Mouse (Mus musculus): ENCODE data around the gene Olfr1002. TPM values are rescaled to one million over a fixed set of nuclear protein-coding genes. Genes with fewer than 3 reads are reported as not detected.
"Not testable (repeated sequence)": the region's sequence is repeated elsewhere in the genome, so short reads cannot be mapped to it uniquely, and the experiment has no call there.

Olfr1002 gene
- polyA plus RNA-seq (2014; fragmentation: Nextera tagmentation; extraction: Ambion mirVana), result not detected in 2 replicates

GRCm38 (mm10) chr2:85650604-85651003 lies at the start of gene Olfr1002:
Gene Olfr1002 (minus strand): TSS chr2:85650704.
- WGBS, result 81% methylated on average over 1 of the region's 1 CpGs
- ATAC-seq (ENCODE audit: insufficient number of reproducible peaks, insufficient read depth, low FRiP score, low read depth), result no peak
- H3K4me2 ChIP-seq (ENCODE audit: low read length), result no peak within 1 kb of the TSS
- H3K27me3 ChIP-seq (ENCODE audit: control insufficient read depth, insufficient read depth, low read length), result no peaks in the 10 kb centered on the region
- no peak within 1 kb of the TSS for H3K9ac ChIP-seq (ENCODE audit: low read length)
- H3K4me1 ChIP-seq (ENCODE audit: control insufficient read depth in 2 of 2, insufficient read depth in 2 of 2, low read length in 2 of 2), result no peaks in the 10 kb centered on the region
- no peaks in the 10 kb centered on the region for H3K36me3 ChIP-seq (ENCODE audit: control insufficient read depth, insufficient read depth, low read length)
- no peak within 1 kb of the TSS for H3K4me3 ChIP-seq (ENCODE audit: control insufficient read depth in 1 of 2, insufficient read depth in 1 of 2, low read depth in 1 of 2, low read length in 2 of 2)
- H3K27ac ChIP-seq (replicated peaks in 1 of 2; ENCODE audit: control insufficient read depth in 1 of 2, insufficient read depth in 1 of 2, low read depth in 2 of 2, low read length in 2 of 2), result no peak within 1 kb of the TSS
- H3K9me3 ChIP-seq (ENCODE audit: control insufficient read depth, low read length), result no peaks in the 10 kb centered on the region

- no peak for ATAC-seq (ENCODE audit: insufficient number of reproducible peaks, insufficient read depth, low FRiP score, low read depth)
- H3K27ac ChIP-seq (replicated peaks in 1 of 2; ENCODE audit: control insufficient read depth in 1 of 2, insufficient read depth in 1 of 2, low read depth in 2 of 2, low read length in 2 of 2), result no peak within 1 kb of the TSS
- no peaks in the 10 kb centered on the region for H3K4me1 ChIP-seq (ENCODE audit: control insufficient read depth in 2 of 2, insufficient read depth in 2 of 2, low read length in 2 of 2)
- no peak within 1 kb of the TSS for H3K9ac ChIP-seq (ENCODE audit: low read length)
- H3K36me3 ChIP-seq (ENCODE audit: control insufficient read depth, insufficient read depth, low read length), result no peaks in the 10 kb centered on the region
- no peak within 1 kb of the TSS for H3K4me2 ChIP-seq (ENCODE audit: low read length)
- no peak within 1 kb of the TSS for H3K4me3 ChIP-seq (ENCODE audit: control insufficient read depth in 1 of 2, insufficient read depth in 1 of 2, low read depth in 1 of 2, low read length in 2 of 2)
- no peaks in the 10 kb centered on the region for H3K27me3 ChIP-seq (ENCODE audit: control insufficient read depth, insufficient read depth, low read length)
- 0 out of 2 replicates have a peak, but pooled peaks cover 2% of the 10 kb centered on the region for H3K9me3 ChIP-seq (ENCODE audit: control insufficient read depth, low read length)
These were observed 38.6 kb upstream of the Olfr1002 start, which contains the start of gene Olfr1008 for GRCm38 (mm10) chr2:85689131-85689530. Gene Olfr1008 (plus strand): TSS chr2:85689431.

DNA sequence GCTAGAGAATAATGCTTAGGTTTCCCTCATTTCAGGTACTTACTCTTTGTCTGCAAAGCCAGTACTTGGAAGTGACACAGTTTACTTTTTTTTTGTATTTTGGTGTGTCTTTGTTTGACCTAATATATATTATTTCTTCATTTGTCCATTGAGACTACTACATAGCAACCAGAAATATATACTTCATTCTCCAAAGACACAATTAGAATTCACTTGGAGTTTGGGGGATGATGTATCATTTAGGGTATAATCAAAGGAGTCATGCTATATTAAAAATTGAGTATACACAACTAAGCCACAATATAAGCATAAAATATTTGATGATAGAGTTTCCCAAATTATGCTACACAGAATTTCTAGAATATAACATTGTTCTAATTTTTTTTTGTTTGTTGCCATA lies 28.2 kb upstream of the Olfr1002 start, which contains the start of gene Olfr1006:
Gene Olfr1006 (minus strand): TSS at position 101 of the 400 bp plus-strand sequence.
- no peaks in the 10 kb centered on the region for H3K9me3 ChIP-seq (ENCODE audit: control insufficient read depth, low read length)
- H3K27ac ChIP-seq (replicated peaks in 1 of 2; ENCODE audit: control insufficient read depth in 1 of 2, insufficient read depth in 1 of 2, low read depth in 2 of 2, low read length in 2 of 2), result no peak within 1 kb of the TSS
- H3K36me3 ChIP-seq (ENCODE audit: control insufficient read depth, insufficient read depth, low read length), result no peaks in the 10 kb centered on the region
- H3K27me3 ChIP-seq (ENCODE audit: control insufficient read depth, insufficient read depth, low read length), result no peaks in the 10 kb centered on the region
- H3K4me1 ChIP-seq (ENCODE audit: control insufficient read depth in 2 of 2, insufficient read depth in 2 of 2, low read length in 2 of 2), result no peaks in the 10 kb centered on the region
- no peak within 1 kb of the TSS for H3K9ac ChIP-seq (ENCODE audit: low read length)
- no peak within 1 kb of the TSS for H3K4me3 ChIP-seq (ENCODE audit: control insufficient read depth in 1 of 2, insufficient read depth in 1 of 2, low read depth in 1 of 2, low read length in 2 of 2)
- ATAC-seq (ENCODE audit: insufficient number of reproducible peaks, insufficient read depth, low FRiP score, low read depth), result no peak
- no peak within 1 kb of the TSS for H3K4me2 ChIP-seq (ENCODE audit: low read length)

DNA sequence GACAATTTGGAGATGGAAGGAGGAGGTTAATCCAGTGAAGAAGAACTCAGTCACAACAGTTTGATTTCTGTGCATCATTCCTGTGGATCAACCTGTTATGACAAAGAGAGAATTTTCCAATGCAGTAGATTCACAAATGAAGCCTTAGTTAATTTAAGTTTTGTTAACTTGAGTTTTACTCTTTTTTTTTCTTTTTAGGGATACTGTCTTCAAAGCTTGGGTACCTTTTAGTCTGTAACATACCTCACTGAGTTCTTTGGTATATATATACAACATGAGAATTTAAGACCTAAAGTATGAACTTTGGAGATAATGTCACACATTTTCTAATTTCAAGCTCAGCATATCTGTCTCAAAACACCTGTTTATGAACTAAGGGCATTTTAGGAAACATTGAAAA lies 13.9 kb upstream of the Olfr1002 start, which contains the start of gene Olfr154:
Gene Olfr154 (minus strand): TSS at position 101 of the 400 bp plus-strand sequence.
- H3K4me2 ChIP-seq (ENCODE audit: low read length); H3K4me1 ChIP-seq (ENCODE audit: control insufficient read depth in 2 of 2, insufficient read depth in 2 of 2, low read length in 2 of 2); H3K9ac ChIP-seq (ENCODE audit: low read length); ATAC-seq (ENCODE audit: insufficient number of reproducible peaks, insufficient read depth, low FRiP score, low read depth); H3K9me3 ChIP-seq (ENCODE audit: control insufficient read depth, low read length); H3K36me3 ChIP-seq (ENCODE audit: control insufficient read depth, insufficient read depth, low read length); H3K27me3 ChIP-seq (ENCODE audit: control insufficient read depth, insufficient read depth, low read length); H3K27ac ChIP-seq (replicated peaks in 1 of 2; ENCODE audit: control insufficient read depth in 1 of 2, insufficient read depth in 1 of 2, low read depth in 2 of 2, low read length in 2 of 2); H3K4me3 ChIP-seq (ENCODE audit: control insufficient read depth in 1 of 2, insufficient read depth in 1 of 2, low read depth in 1 of 2, low read length in 2 of 2): not testable (repeated sequence)

DNA sequence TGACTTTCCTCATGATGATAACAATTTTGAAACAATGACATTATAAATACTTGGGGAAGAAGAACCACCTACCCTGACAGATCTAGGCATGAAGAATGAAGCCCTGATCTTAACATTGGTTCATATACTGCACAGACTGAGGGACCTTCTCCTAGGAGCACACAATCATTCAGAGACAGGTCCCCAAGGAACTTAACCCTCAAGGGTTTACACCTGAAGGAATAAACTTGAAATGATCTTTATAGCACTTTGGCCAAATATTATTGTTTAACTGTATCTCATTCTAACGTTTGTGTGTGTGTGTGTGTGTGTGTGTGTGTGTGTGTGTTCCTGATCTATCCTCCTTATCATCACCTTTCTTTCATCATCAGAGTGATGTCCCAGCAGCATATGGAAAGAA lies 38.7 kb downstream of the Olfr1002 start, which contains the start of gene Olfr1000:
Gene Olfr1000 (minus strand): TSS at position 101 of the 400 bp plus-strand sequence.
- Histone ChIP-seq H3K9me3 (ENCODE audit: control insufficient read depth, low read length) (no peaks in the 10 kb centered on the region), H3K36me3 (ENCODE audit: control insufficient read depth, insufficient read depth, low read length) (no peaks in the 10 kb centered on the region), H3K4me1 (ENCODE audit: control insufficient read depth in 2 of 2, insufficient read depth in 2 of 2, low read length in 2 of 2) (no peaks in the 10 kb centered on the region), H3K9ac (ENCODE audit: low read length) (no peak within 1 kb of the TSS), H3K4me2 (ENCODE audit: low read length) (no peak within 1 kb of the TSS), H3K27me3 (ENCODE audit: control insufficient read depth, insufficient read depth, low read length) (no peaks in the 10 kb centered on the region), H3K27ac (replicated peaks in 1 of 2; ENCODE audit: control insufficient read depth in 1 of 2, insufficient read depth in 1 of 2, low read depth in 2 of 2, low read length in 2 of 2) (no peak within 1 kb of the TSS), H3K4me3 (ENCODE audit: control insufficient read depth in 1 of 2, insufficient read depth in 1 of 2, low read depth in 1 of 2, low read length in 2 of 2) (no peak within 1 kb of the TSS)
- 38% methylated on average over 1 of the region's 1 CpGs for WGBS
- ATAC-seq (ENCODE audit: insufficient number of reproducible peaks, insufficient read depth, low FRiP score, low read depth), result no peak

Other genes starting within 250 kb of the Olfr1002 start
- gene Olfr992, start 241.2 kb downstream of the Olfr1002 start, polyA plus RNA-seq (2014; fragmentation: Nextera tagmentation; extraction: Ambion mirVana), result not detected in 2 replicates
- gene Olfr993, start 235.8 kb downstream of the Olfr1002 start, polyA plus RNA-seq (2014; fragmentation: Nextera tagmentation; extraction: Ambion mirVana), result not detected in 2 replicates
- not detected in 2 replicates for gene Olfr994, start 214.3 kb downstream of the Olfr1002 start, polyA plus RNA-seq (2014; fragmentation: Nextera tagmentation; extraction: Ambion mirVana)
- gene Olfr995, start 207.1 kb downstream of the Olfr1002 start, polyA plus RNA-seq (2014; fragmentation: Nextera tagmentation; extraction: Ambion mirVana), result not detected in 2 replicates
- not detected in 2 replicates for gene 4833423E24Rik, start 131.7 kb downstream of the Olfr1002 start, polyA plus RNA-seq (2014; fragmentation: Nextera tagmentation; extraction: Ambion mirVana)
- not detected in 2 replicates for gene Olfr996, start 71.5 kb downstream of the Olfr1002 start, polyA plus RNA-seq (2014; fragmentation: Nextera tagmentation; extraction: Ambion mirVana)
- not detected in 2 replicates for gene Olfr998, start 61.8 kb downstream of the Olfr1002 start, polyA plus RNA-seq (2014; fragmentation: Nextera tagmentation; extraction: Ambion mirVana)
- not detected in 2 replicates for gene Olfr1000, start 38.8 kb downstream of the Olfr1002 start, polyA plus RNA-seq (2014; fragmentation: Nextera tagmentation; extraction: Ambion mirVana)
- not detected in 2 replicates for gene Olfr154, start 13.8 kb upstream of the Olfr1002 start, polyA plus RNA-seq (2014; fragmentation: Nextera tagmentation; extraction: Ambion mirVana)
- gene Olfr1006, start 28.1 kb upstream of the Olfr1002 start, polyA plus RNA-seq (2014; fragmentation: Nextera tagmentation; extraction: Ambion mirVana), result not detected in 2 replicates
- gene Olfr1008, start 38.7 kb upstream of the Olfr1002 start, polyA plus RNA-seq (2014; fragmentation: Nextera tagmentation; extraction: Ambion mirVana), result not detected in 2 replicates
- gene Olfr1009, start 64.7 kb upstream of the Olfr1002 start, polyA plus RNA-seq (2014; fragmentation: Nextera tagmentation; extraction: Ambion mirVana), result not detected in 2 replicates
- gene Olfr1012, start 112.1 kb upstream of the Olfr1002 start, polyA plus RNA-seq (2014; fragmentation: Nextera tagmentation; extraction: Ambion mirVana), result not detected in 2 replicates
- not detected in 2 replicates for gene Olfr1013, start 116.4 kb upstream of the Olfr1002 start, polyA plus RNA-seq (2014; fragmentation: Nextera tagmentation; extraction: Ambion mirVana)
- not detected in 2 replicates for gene Olfr1014, start 122.0 kb upstream of the Olfr1002 start, polyA plus RNA-seq (2014; fragmentation: Nextera tagmentation; extraction: Ambion mirVana)
- not detected in 2 replicates for gene Olfr1015, start 131.3 kb upstream of the Olfr1002 start, polyA plus RNA-seq (2014; fragmentation: Nextera tagmentation; extraction: Ambion mirVana)
- not detected in 2 replicates for gene Olfr1016, start 151.8 kb upstream of the Olfr1002 start, polyA plus RNA-seq (2014; fragmentation: Nextera tagmentation; extraction: Ambion mirVana)
- gene Olfr1018, start 167.8 kb upstream of the Olfr1002 start, polyA plus RNA-seq (2014; fragmentation: Nextera tagmentation; extraction: Ambion mirVana), result not detected in 2 replicates
- gene Olfr1019, start 194.8 kb upstream of the Olfr1002 start, polyA plus RNA-seq (2014; fragmentation: Nextera tagmentation; extraction: Ambion mirVana), result not detected in 2 replicates
- gene Olfr1020, start 196.3 kb upstream of the Olfr1002 start, polyA plus RNA-seq (2014; fragmentation: Nextera tagmentation; extraction: Ambion mirVana), result not detected in 2 replicates
- gene Olfr1022, start 217.9 kb upstream of the Olfr1002 start, polyA plus RNA-seq (2014; fragmentation: Nextera tagmentation; extraction: Ambion mirVana), result not detected in 2 replicates
- not detected in 2 replicates for gene Olfr1023, start 234.9 kb upstream of the Olfr1002 start, polyA plus RNA-seq (2014; fragmentation: Nextera tagmentation; extraction: Ambion mirVana)

Data from heart, embryonic 14.5 days (tissue).